Mouse (Mus musculus) liver, postnatal 0 days (tissue): ENCODE results near the gene Gm20716. TPM values are rescaled to one million over a fixed set of nuclear protein-coding genes. Genes with fewer than 3 reads are reported as not detected.

Experiments
- ATAC-seq: fragments of 200-750 bp; cut with Nextera tagmentation; 2 replicates; pipeline ENCODE4 v1.8.0; 2017; ENCODE audit warnings: mild to moderate bottlenecking, moderate library complexity
- DNase-seq: peaks from one replicate; pipeline ENCODE4 v3.0.0-alpha.2; 2016
- H3K27ac ChIP-seq: fragments of 300-500 bp; sonication (generic); 2 replicates; pipeline ENCODE4 v1.5.1; 2014; ENCODE audit warnings: antibody characterized with exemption, moderate library complexity, mild to moderate bottlenecking, low read depth
- H3K27me3 ChIP-seq: fragments of 300-500 bp; sonication (generic); 2 replicates; pipeline ENCODE4 v1.6.1; 2014; ENCODE audit warnings: low read length, control low read depth, mixed read lengths; ENCODE audit not compliant: insufficient read depth
- H3K36me3 ChIP-seq: fragments of 300-500 bp; sonication (generic); replicated peaks from 2 replicates; pipeline ENCODE4 v1.6.1; 2014; ENCODE audit warnings: mild to moderate bottlenecking, control low read depth, low read length, moderate library complexity, mixed read lengths; ENCODE audit not compliant: insufficient read depth
- H3K4me1 ChIP-seq: fragments of 300-500 bp; sonication (generic); 2 replicates; pipeline ENCODE4 v1.6.1; 2014; ENCODE audit warnings: antibody characterized with exemption, mild to moderate bottlenecking, control low read depth; ENCODE audit not compliant: insufficient read depth
- H3K4me2 ChIP-seq: fragments of 300-500 bp; sonication (generic); 2 replicates; pipeline ENCODE4 v1.6.1; 2014; ENCODE audit warnings: low read depth, mild to moderate bottlenecking, low read length, moderate library complexity, mixed read lengths
- H3K4me3 ChIP-seq: fragments of 300-500 bp; sonication (generic); 2 replicates; pipeline ENCODE4 v1.5.1; 2014; ENCODE audit warnings: low read depth, low read length
- H3K9ac ChIP-seq: fragments of 300-500 bp; sonication (generic); replicated peaks from 2 replicates; pipeline ENCODE4 v1.6.1; 2014; ENCODE audit warnings: mild to moderate bottlenecking, moderate library complexity
- H3K9me3 ChIP-seq: fragments of 300-500 bp; sonication (generic); 2 replicates; pipeline ENCODE4 v1.6.1; 2016; ENCODE audit warnings: mild to moderate bottlenecking, control low read depth, low read length, mixed read lengths
- CTCF ChIP-seq: sonication (generic); IDR thresholded peaks from 2 replicates; pipeline ENCODE4 v1.5.1; 2016; ENCODE audit warnings: antibody characterized with exemption, low read depth
- EP300 ChIP-seq: IDR thresholded peaks from 2 replicates; pipeline ENCODE4 v1.6.1; 2016; ENCODE audit warnings: antibody characterized with exemption, low read depth, mild to moderate bottlenecking
- WGBS: fragments of 180-500 bp; shearing (Covaris S2); extraction: QIAGEN DNeasy Blood & Tissue Kit; methylation state at CpG from one replicate; pipeline ENCODE4 v1.1.7; 2014; ENCODE audit not compliant: insufficient replicate concordance; 5-methylcytosine and 5-hydroxymethylcytosine counted together
- polyA plus RNA-seq: library from polyadenylated mRNA; unstranded; fragments of >200 nt; fragmentation: Nextera tagmentation; extraction: Ambion mirVana; gene quantifications from 2 replicates; pipeline ENCODE4 v1.2.1, GENCODE M21; 2015

Gene Gm20716
- polyA plus RNA-seq, 1 experiment from 2014 or later = 2.8 TPM

DNA sequence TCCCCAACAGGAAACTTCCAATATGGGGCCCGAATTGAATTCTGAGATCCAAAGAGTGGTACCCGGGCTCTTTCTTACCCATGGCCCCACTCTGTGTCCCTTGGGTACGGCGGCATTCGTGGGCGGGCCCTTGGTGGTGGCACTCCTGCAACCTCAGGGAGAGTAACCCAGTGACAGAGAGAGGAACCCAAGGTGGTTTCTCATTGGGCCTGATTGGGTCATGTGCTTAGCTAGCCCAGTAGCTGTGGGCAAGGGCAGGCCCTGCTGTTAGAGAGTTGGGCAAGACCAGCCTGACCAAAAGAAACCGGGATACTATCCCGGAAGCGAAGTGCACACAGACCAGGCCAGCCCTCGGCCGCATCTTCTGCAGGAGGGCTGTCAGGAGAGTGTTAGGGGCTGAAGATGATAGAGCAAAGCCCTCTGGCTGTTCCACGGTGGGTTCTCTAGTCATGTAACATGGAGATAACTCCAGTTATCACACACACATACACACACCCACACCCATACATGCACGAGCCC, 59.9 kb downstream of the Gm20716 start:
- peak; percentile 55; the same call in 1 of the 2 replicates for TF ChIP-seq EP300
- no peak for TF ChIP-seq CTCF
- Histone ChIP-seq H3K9me3 (no peaks in the 10 kb centered on the region), H3K9ac (peak overlapping the region; percentile 41), H3K4me3 (peak overlapping the region; percentile 39), H3K4me1 (peaks cover 23% of the 10 kb centered on the region), H3K27me3 (no peaks in the 10 kb centered on the region), H3K36me3 (no peaks in the 10 kb centered on the region), H3K4me2 (peak overlapping the region; percentile 77), H3K27ac (peak overlapping the region; percentile 77)
- ATAC-seq = peak; percentile 99
- WGBS = 4% methylated on average over 13 of the region's 13 CpGs
- peak; percentile 82 for DNase-seq

DNA sequence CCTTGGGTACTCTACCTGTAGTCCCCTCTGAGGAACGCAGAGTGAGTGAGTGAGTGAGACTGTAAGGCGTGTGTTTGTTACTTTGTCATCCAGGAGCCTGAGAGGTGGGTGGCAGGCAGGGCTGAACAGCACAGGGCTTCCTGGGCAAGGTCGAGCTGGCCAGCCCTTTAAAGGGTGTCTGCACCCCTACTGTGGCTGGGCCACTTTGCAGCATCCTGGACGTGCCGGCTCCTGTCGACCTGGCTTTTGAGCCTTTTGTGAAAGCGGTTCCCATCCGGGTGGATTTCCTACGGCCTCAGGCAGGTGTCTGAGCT, 60.4 kb downstream of the Gm20716 start:
- Histone ChIP-seq H3K9me3 (no peaks in the 10 kb centered on the region), H3K27ac (peak overlapping the region; percentile 77), H3K4me1 (peaks cover 23% of the 10 kb centered on the region), H3K4me3 (peak overlapping the region; percentile 39), H3K9ac (peak overlapping the region; percentile 41), H3K4me2 (peak overlapping the region; percentile 77), H3K27me3 (no peaks in the 10 kb centered on the region), H3K36me3 (no peaks in the 10 kb centered on the region)
- DNase-seq = no peak
- 12% methylated on average over 9 of the region's 9 CpGs for WGBS
- TF ChIP-seq EP300 (no peak), CTCF (no peak)
- ATAC-seq = peak; percentile 16

DNA sequence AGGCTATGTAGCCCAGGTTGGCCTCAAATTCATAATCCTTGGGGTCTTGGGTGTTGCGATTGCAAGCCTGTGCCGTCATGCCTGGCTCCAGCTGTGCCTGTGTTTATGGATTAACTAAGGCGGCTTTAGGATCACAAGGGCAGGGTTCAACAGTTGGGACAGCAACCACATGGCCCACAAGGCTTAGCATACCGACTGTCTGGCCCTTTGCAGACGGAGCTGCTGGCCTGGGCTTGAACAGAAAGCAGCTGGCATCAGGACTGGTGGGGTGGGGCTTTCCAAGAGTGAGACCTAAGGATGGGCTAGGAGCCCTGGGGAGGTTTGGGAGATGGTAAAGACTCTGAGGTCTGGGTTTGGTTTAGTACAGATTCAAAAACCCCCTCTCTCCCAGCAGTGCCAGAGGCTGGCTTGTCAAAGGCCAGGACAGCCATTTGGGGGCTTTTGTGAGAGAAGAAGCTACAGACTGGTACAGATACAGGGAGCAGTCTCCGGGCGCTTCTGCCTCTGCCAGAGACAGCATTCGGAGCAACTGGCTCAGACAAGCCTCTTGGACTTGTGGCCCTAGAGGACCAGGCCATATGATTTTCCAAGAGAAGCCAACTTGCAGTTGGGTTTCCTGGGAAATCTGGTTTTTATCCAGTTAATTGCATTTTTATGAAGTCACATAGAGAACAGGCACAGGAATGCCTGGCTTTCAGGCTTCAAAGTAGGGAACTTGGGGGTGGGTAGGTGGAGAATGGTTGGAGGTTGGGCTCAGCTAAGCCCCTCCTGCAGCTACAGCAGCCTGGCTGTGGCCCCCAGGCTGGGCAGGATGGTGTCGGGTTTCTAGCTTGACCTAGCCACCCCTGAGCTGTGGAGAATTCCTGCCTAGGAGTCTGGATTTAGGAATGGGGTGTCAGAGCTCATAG, 61.0 kb downstream of the Gm20716 start:
- Histone ChIP-seq H3K4me1 (peaks cover 23% of the 10 kb centered on the region), H3K4me3 (peak overlapping the region; percentile 39), H3K27me3 (no peaks in the 10 kb centered on the region), H3K36me3 (no peaks in the 10 kb centered on the region), H3K9ac (peak overlapping the region; percentile 41), H3K9me3 (no peaks in the 10 kb centered on the region), H3K27ac (peak overlapping the region; percentile 77), H3K4me2 (peak overlapping the region; percentile 77)
- TF ChIP-seq CTCF = no peak
- no peak for TF ChIP-seq EP300
- WGBS = 64% methylated on average over 9 of the region's 9 CpGs
- peak; percentile 36 for DNase-seq
- peak; percentile 22; the same call in 1 of the 2 replicates for ATAC-seq

DNA sequence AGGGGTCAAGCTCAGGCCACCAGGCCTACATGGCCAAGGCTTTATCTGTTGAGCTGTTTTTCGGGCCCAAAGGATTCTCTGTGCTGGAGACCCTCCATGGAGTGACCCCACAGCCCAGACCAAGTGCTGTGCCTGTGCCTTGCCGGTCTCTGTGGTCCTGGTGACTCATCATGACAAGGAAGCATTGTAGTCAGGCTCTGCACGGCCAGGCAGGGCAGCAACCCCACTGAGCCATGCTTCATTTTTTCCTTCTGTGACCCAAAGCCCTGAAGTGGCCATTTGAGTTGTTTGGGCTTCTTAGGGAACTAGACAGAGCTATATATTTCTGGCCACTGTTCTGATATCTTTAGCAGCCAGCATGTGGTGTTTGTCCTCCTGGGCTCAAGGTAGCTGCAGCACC, 62.4 kb downstream of the Gm20716 start:
- no peaks in the 10 kb centered on the region for H3K9me3 ChIP-seq
- no peaks in the 10 kb centered on the region for H3K36me3 ChIP-seq
- H3K27me3 ChIP-seq = no peaks in the 10 kb centered on the region
- ATAC-seq = no peak
- H3K4me2 ChIP-seq = no peak overlapping the region
- no peak for TF ChIP-seq EP300
- TF ChIP-seq CTCF = no peak
- DNase-seq = no peak
- no peak overlapping the region for H3K9ac ChIP-seq
- H3K4me3 ChIP-seq = no peak overlapping the region
- peaks cover 23% of the 10 kb centered on the region for H3K4me1 ChIP-seq
- no peak overlapping the region for H3K27ac ChIP-seq
- 65% methylated on average over 3 of the region's 3 CpGs for WGBS

DNA sequence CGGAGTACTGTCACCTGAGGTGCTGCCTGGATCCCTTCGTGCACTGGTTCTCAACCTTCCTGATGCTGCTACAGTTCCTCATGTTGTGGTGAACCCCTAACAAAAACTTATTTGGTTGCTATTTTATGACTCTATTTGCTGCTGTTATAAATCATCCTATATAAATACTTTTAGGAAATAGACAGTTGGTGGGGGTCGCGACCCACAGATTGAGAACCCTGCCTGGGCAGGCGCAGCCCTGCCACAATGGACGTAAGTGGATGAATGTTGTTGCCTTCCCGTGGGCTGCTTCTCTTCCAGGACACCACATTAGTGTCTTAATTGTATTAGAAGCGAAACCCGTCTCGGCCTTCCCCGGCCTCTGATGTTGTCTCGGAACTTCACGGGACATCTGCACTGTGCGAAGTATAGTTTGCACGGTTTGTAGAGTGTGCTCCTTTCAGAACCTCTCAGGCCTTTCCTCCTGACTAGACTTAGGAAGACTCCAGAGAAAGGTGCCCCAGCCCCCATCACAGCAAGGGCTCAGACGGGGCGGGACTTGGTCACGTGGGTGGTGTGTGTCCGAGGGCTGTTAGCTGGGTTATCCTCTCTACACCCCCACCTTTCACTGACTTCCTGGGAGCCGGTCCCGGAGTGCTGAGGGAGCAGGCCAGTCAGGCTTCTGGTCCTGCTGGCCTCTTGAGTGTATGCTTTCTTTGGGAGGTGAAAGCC, 63.3 kb downstream of the Gm20716 start:
- Histone ChIP-seq H3K4me3 (no peak overlapping the region), H3K4me2 (no peak overlapping the region), H3K27ac (no peak overlapping the region), H3K27me3 (0 out of 2 replicates have a peak, but pooled peaks cover 4% of the 10 kb centered on the region), H3K9me3 (no peaks in the 10 kb centered on the region), H3K4me1 (peaks cover 30% of the 10 kb centered on the region), H3K9ac (no peak overlapping the region), H3K36me3 (no peaks in the 10 kb centered on the region)
- 59% methylated on average over 21 of the region's 21 CpGs for WGBS
- TF ChIP-seq CTCF (no peak), EP300 (no peak)
- peak; percentile 53 for DNase-seq
- no peak for ATAC-seq

DNA sequence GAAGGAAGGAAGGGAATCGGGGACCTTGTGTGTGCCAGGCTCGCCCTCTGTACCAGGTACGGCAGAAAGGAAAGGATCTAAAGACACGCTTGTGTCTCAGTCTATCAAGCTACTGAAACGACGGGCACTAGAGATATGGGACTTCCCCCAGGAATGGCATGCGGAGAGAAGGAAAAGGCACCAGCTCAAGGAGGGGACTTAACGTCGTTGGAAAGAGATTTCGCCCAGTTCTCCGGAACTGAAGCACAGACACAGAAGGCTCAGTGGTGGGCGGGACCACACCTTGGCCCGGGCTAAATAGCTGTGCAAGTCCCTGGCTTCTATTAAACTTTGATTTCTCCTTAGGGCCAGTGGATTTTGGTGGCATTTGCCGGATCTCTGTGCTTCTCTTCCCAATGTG, 68.2 kb downstream of the Gm20716 start:
- Histone ChIP-seq H3K27me3 (0 out of 2 replicates have a peak, but pooled peaks cover 4% of the 10 kb centered on the region), H3K4me3 (peak overlapping the region; percentile 31; the same call in 1 of the 2 replicates), H3K9me3 (no peaks in the 10 kb centered on the region), H3K9ac (peak overlapping the region; percentile 48), H3K4me1 (peaks cover 24% of the 10 kb centered on the region), H3K4me2 (peak overlapping the region; percentile 55), H3K36me3 (no peaks in the 10 kb centered on the region), H3K27ac (no peak overlapping the region)
- TF ChIP-seq CTCF (no peak), EP300 (no peak)
- WGBS = 4% methylated on average over 14 of the region's 14 CpGs
- no peak for DNase-seq
- ATAC-seq = no peak
